Mouse (Mus musculus) monocyte, adult 2 months (primary cell): Measurements from ENCODE around the gene Creb3l1.

Source experiments
- DNase-seq, 2 experiments: peaks; one replicate each; pipeline ENCODE4 v3.0.0; 2022; ENCODE audit warnings: low spot score in 2 of 2, low read depth in 1 of 2

Gene Creb3l1

DNA sequence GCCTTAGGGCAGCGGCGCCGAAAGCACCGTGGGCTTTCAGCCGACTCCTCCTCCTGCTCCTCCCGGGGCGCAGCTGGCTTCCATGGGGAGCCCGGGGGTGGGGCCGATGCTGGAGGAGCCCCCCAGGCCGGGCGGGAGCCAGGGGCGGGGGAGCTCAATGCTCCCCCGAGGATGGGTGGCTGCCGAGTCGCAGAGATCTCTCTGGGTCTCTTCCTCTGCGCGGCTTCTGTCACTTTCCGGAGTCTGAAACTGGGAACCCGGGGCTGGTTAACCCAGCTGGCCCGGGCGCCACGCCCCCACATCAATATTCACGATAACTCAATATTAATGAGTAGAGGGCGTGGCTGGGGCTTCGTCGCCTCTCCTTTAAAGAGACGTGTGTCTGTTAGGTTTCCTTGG, at the start of gene Creb3l1:
Gene Creb3l1, minus strand, starts transcription at position 229 of the 399 bp plus-strand sequence.
- no peak for DNase-seq

DNA sequence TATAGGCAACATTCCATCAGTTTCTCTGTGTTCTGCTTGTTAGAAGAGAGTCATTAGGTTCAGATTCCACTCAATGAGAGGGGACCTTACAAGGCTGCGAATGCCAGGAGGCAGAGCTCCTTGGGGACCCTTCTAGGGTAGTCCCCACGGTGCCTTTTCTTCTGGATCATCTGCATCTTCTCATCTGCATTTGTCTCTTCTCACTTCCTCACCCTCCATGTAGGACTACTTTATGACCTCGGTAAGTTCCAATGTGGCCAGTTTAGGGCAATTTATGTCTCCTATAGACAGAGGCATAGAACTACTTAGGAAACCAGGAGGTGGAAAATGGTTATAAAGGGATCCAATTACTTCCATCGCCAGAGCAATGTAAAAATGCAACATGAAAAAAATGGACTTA, 46.8 kb upstream of the Creb3l1 start:
- DNase-seq = no peak

DNA sequence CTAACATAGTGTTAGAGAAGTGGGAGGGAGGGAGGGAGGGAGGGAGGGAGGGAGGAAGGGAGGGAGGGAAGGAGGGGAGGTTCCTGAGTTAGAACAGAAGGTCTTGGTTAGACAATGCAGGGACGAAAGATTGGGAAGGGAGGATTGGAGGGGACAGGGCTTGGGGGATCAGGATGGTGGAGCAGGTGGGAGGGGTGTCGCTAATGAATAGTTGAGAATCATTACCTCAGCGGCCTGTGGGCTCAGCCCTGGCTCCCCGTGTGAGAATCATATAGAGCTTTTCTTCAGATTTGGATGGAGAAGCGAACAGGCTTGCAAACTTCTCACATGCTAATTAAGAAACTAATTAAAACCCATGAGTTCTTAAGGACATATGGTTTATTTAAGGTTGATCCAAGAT, 45.3 kb upstream of the Creb3l1 start:
- no peak for DNase-seq

GRCm38 (mm10) chr2:92067600-92067999, 43.3 kb upstream of the Creb3l1 start:
- DNase-seq = no peak

DNA sequence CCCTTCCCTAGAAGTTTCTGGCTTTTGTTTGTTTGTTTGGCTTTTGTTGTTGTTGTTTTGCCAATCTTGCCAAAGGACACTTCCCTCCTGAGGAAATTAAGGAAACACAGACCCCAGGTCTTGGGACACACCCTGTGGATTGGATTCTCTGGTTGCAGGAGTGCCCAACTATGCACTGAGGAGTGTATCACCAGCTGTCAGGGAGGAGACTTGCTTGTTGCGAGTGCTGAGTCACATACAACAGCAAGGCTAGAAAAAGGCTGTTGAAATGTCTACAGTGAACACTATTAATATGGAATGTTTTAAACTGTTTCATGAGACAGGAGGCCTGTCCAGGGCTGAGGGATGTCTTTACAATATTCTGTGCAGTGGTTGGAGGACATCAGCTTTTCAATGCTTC, 42.6 kb upstream of the Creb3l1 start:
- no peak for DNase-seq

DNA sequence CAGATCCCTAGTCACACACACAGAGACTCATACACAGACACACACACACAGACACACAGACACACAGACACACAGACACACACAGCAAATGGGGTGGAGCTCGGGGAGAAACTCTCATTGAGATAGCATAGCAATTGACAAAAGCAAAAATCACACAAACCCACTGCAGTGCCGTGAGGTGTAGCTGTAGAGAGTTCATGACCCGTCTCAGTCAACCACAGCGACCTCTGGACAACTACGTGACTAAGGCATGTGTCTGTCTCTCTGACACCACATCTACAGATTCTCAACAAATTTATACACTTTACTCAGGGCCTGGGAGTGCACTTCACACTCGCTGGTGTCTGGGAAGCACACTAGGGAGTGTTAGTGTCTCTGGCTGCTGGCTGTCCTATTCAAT, 41.6 kb upstream of the Creb3l1 start:
- DNase-seq = no peak

DNA sequence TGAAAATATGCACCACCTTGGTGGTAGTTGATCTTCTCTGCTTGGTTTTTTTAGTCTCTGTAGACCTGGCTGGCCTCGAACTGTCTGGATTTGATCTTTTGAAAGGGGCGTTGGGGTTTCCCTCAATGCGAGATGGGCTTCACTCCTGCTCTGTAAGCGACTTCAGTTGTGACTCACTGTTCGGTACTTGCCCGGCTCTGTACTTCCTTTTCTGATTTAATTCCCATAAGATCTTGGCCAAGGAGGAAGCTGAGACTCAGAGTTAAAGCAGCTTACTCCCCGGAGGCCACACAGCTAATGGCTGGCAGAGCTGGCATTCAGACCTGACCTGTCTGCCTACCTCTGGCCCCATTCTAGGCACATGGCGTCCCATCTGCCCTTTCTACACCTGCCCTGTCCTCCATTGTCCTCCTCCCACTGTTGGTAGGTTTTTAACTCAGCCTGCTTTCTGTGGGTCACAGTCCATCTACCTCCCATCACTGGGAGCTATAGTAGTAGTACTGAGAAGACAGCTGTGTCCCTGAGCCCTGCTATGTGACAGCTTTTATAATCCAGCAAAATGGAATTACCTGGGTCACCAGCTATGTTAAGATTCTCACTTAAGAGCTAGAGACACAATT, 41.1 kb upstream of the Creb3l1 start:
- DNase-seq = peak in 1 of 2 experiments; percentile 38

DNA sequence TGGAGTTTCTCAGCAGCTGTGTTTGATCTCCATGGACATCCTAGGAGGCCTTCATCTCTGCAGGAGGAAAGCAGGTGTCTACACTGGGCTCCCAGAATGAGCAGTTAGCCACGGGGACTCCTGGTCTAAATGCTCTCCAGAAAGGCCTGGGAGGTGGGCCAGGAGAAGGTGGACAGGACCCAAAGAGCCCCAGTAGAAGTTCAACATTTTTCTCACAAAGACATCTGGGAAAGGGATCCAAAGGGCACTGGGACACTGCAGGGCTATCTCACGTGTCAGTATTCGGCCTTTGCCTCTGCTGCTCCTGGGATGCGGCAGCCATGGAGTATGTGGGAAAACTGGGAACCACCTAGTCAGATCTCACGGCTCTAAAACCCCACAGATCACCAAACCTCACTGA, 38.8 kb upstream of the Creb3l1 start:
- DNase-seq = no peak

- no peak for DNase-seq
These were observed 37.0 kb upstream of the Creb3l1 start for GRCm38 (mm10) chr2:92061337-92061736.

GRCm38 (mm10) chr2:92060291-92060690, 36.0 kb upstream of the Creb3l1 start:
- no peak for DNase-seq

DNA sequence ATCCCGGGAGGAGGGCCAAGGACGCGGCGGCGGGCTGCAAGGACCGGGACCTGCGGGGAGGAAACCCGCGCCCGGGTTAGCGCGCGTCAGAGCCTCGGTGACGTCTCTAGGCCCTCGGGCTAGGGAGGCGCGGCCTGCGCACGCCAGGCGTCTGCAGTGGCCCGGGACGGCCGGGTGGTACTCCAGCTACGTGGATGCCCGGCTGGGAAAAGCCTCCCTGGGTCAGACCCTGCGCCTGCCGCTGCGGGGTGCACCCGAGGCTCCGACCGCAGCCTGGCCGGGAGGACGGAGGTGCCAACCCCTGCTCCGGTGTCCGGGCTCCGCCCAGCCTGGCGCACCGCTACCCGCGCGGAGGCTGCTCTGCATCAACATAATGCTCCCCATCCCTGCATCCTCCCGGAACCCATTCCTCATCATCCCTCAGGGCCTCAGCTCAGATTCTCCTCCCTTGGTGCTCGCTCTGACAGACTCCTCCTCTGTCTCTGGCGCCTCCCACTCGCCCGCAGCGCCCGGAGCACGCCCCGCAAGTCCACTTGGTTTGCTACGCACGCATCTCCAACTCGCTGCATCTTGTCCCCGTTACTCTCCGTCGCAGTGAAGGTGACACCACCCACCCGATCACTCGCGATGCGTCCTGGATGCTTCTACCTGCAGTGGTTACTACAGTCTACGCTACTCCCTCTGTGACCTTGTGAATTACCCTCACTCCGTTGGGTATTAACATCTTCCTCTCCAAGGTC, 35.3 kb upstream of the Creb3l1 start:
- DNase-seq = peak in 1 of 2 experiments; percentile 20

GRCm38 (mm10) chr2:92058936-92059335, 34.6 kb upstream of the Creb3l1 start:
- no peak for DNase-seq

DNA sequence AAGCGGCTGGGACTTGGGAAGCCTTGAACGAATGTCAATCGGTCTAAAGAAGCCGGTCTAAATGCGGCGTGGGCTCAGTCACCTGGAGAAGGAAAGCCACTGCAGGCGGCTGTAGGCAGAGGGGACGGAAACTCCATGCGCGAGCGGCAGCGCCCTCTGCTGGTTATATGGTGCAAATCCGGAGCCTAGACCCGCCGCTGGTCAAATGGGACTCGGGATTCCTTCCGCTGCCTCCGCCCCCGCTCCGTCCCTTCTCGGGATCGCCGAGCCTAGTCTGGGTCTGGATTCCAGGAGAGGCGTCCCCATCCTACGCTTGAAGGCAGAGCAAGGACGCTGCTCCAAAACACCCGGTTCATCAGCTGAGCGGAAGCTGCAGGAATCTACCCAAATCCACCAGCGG, 34.2 kb upstream of the Creb3l1 start:
- DNase-seq = peak; percentile 34 to 59

GRCm38 (mm10) chr2:92056760-92057159, 32.5 kb upstream of the Creb3l1 start:
- DNase-seq = no peak

DNA sequence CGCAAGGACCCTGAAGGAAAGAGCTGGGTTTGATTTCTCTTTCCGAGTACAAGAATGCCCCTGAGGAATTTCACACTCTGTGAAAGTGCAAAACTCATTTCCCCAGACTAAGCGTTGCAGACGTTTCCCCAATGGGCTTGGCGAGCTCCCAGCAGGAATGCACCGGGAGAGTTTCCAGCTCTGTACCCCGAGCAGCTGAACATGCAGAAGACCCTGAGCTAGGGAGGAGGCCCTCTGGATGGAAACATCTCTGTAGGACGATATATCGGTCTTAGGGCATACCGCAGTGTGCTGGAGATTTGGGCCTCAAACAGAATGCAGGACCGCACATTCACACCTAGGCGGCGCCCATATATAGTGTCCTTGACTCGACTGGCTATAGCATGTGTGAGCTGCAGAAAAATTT, 31.5 kb upstream of the Creb3l1 start:
- peak in 1 of 2 experiments; percentile 18 for DNase-seq

DNA sequence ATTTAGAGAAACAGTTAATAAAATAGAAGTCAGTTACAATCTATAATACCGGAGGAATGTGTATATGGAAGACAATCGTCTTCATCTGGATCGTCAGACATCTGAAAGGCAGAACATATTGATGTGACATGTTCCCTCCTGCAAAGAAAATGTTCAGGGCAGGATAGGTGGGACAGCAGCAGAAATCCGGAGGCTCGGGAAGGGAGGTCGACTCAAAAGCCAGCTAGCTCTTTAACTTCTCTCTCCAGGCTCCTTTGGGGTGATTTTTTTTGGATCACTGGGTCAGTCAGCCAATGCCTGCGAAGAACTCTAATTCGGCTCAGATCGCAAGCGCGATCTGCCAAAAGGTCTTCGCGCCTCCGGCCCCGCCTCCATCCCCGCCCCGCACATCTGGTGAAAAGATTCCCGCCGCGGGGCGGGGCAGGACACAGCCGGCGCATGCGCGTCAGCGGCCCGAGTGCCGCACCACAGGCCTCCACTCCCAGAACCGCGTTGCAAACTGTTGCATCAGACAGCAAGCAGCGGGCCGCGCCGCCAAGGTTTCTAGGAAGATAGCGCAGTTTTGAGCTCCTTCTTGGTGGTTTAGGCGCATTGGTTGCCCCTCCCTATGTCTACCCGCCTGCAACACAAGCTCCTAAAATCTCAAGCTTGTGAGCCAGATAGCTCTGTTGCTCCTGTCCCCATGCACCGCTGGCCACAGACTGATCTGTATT, 31.0 kb upstream of the Creb3l1 start:
- DNase-seq = peak; percentile 43 to 57

GRCm38 (mm10) chr2:92052754-92053153, 28.5 kb upstream of the Creb3l1 start:
- no peak for DNase-seq

DNA sequence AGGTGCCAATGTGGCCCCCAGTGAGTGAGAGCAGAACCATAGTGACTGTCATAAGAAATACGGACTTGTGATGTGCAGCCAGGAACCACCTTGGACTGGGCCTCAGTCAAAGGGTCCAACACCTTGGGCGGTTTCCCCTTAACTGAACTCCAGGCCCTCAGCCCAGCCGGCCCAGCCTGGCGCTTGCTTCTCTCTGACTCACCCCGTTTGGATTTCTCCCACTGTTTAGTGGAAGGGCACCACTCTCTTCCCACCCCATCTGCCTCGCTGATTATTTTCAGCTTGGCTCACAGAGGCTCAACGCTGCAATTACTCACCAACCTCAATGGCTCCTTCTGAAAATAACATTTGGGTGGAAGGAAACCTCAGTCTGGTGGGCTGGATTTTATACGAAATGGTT, 27.9 kb upstream of the Creb3l1 start:
- DNase-seq = no peak

- DNase-seq = no peak
These were observed 23.9 kb upstream of the Creb3l1 start for GRCm38 (mm10) chr2:92048034-92048690.

GRCm38 (mm10) chr2:92047601-92048000, 23.3 kb upstream of the Creb3l1 start:
- DNase-seq = no peak

- no peak for DNase-seq
These were observed 19.0 kb upstream of the Creb3l1 start for GRCm38 (mm10) chr2:92043285-92043684.

- DNase-seq = no peak
These were observed 17.2 kb upstream of the Creb3l1 start for GRCm38 (mm10) chr2:92041538-92041937.
